In the genomic region with DNA sequence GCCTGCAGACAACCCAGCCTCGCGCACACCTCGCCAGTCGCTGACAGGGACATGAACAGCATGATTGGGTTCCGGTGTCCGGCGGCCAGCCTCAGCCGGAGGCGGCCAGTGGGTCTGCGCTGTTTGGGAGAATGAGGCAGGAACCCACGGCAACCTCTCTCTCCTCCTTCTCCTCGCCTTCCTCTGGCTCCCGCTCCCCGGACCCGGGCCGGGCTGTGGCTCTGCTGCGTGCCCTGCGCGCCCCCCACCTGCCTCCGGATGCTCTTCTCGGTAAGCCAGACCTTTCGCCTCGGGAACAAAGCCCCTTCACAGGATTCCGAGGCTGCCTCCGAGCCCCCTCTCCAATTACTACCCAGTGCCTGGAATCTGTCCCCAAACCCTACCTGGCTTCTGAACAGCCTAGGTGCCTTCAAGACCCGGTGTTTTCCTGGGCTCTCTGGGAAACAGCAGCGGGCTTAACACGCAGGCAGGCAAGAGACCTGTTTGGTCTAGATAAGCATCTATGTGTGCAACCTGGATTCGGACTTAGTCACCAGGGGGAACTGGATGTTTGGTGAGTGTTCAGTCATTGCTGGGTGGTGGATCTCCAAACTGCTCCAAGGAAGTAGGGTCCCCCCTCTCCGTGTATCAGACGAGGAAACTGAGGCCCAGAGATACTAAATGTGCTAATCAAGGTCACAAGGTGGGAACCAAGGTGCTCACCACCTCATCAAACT, we compare ENCODE assay signal across 8 mouse cellular contexts. TPM values are rescaled to one million over a fixed set of nuclear protein-coding genes. Genes with fewer than 3 reads are reported as not detected.
A peak's percentile ranks its signal among the peaks of the same experiment; 100 is the strongest.
DNase-seq lines count a peak whose midpoint lies in the region; ATAC-seq and TF ChIP-seq lines count a peak whose summit lies in the region.
"Had no signal": no experiment of that assay in that cellular context is flagged by ENCODE, and none has a peak within 500 bp of the region (broad histone marks: within the 10 kb centered on the region; RNA-seq: fewer than 3 reads in every experiment).

No protein-coding gene starts in this region.

- H3K9ac ChIP-seq in lung, postnatal 0 days (replicated peaks; ENCODE audit: low read depth) = no peak overlapping the region
- H3K9ac ChIP-seq in embryonic facial prominence, embryonic 15.5 days = peak overlapping the region; percentile 26; the same call in 1 of the 2 replicates
- peak overlapping the region; percentile 57 for H3K9ac ChIP-seq in limb, embryonic 11.5 days (ENCODE audit: low read length)
- H3K9ac ChIP-seq in stomach, embryonic 15.5 days = peak overlapping the region; percentile 21; the same call in 1 of the 2 replicates

- no peak for TF ChIP-seq CTCF in lung, postnatal 0 days (IDR thresholded peaks at IDR 0.05)

- TF ChIP-seq EP300 in lung, postnatal 0 days (IDR thresholded peaks at IDR 0.05) = no peak

- no peak overlapping the region for H3K27ac ChIP-seq in lung, postnatal 0 days (ENCODE audit: low read length)
- no peak overlapping the region for H3K27ac ChIP-seq in embryonic facial prominence, embryonic 15.5 days (replicated peaks)
- no peak overlapping the region for H3K27ac ChIP-seq in limb, embryonic 11.5 days (replicated peaks; ENCODE audit: low read depth, low read length)
- no peak overlapping the region for H3K27ac ChIP-seq in stomach, embryonic 15.5 days

- WGBS in lung, postnatal 0 days = 6% methylated on average over 30 of the region's 31 CpGs
- 4% methylated on average over 31 of the region's 31 CpGs for WGBS in embryonic facial prominence, embryonic 15.5 days
- 2% methylated on average over 31 of the region's 31 CpGs for WGBS in limb, embryonic 11.5 days
- 4% methylated on average over 31 of the region's 31 CpGs for WGBS in stomach, embryonic 15.5 days

- H3K4me2 ChIP-seq in lung, postnatal 0 days (replicated peaks; ENCODE audit: low read depth, low read length) = peak overlapping the region; percentile 76
- peak overlapping the region; percentile 99 for H3K4me2 ChIP-seq in embryonic facial prominence, embryonic 15.5 days (replicated peaks)
- peak overlapping the region; percentile 99 for H3K4me2 ChIP-seq in limb, embryonic 11.5 days (ENCODE audit: low read depth, severe bottlenecking)
- peak overlapping the region; percentile 99 for H3K4me2 ChIP-seq in stomach, embryonic 15.5 days

- no peak for DNase-seq in lung, postnatal 0 days (ENCODE audit: low spot score)
- no peak for DNase-seq in lung, postnatal 4 days
- DNase-seq in limb, embryonic 11.5 days (ENCODE audit: low spot score) = peak; percentile 49
- DNase-seq in adrenal gland, postnatal 10 days = no peak

- no peaks in the 10 kb centered on the region for H3K36me3 ChIP-seq in lung, postnatal 0 days (ENCODE audit: insufficient read depth, low read length)
- H3K36me3 ChIP-seq in embryonic facial prominence, embryonic 15.5 days = no peaks in the 10 kb centered on the region
- H3K36me3 ChIP-seq in limb, embryonic 11.5 days (ENCODE audit: control insufficient read depth, insufficient read depth, low read length) = no peaks in the 10 kb centered on the region
- no peaks in the 10 kb centered on the region for H3K36me3 ChIP-seq in stomach, embryonic 15.5 days

- H3K4me3 ChIP-seq in lung, postnatal 0 days (ENCODE audit: low read depth, low read length) = peak overlapping the region; percentile 38
- peak overlapping the region; percentile 57 for H3K4me3 ChIP-seq in embryonic facial prominence, embryonic 15.5 days (replicated peaks)
- peak overlapping the region; percentile 53 for H3K4me3 ChIP-seq in limb, embryonic 11.5 days (ENCODE audit: low read depth, low read length)
- peak overlapping the region; percentile 57 for H3K4me3 ChIP-seq in stomach, embryonic 15.5 days (replicated peaks)
- H3K4me3 ChIP-seq: megakaryocyte, embryonic 14.5 days had no signal

- H3K4me1 ChIP-seq in lung, postnatal 0 days (ENCODE audit: insufficient read depth, low read depth, low read length) = peaks cover 3% of the 10 kb centered on the region; the same call in 1 of the 2 replicates
- peaks cover 15% of the 10 kb centered on the region for H3K4me1 ChIP-seq in embryonic facial prominence, embryonic 15.5 days
- H3K4me1 ChIP-seq in limb, embryonic 11.5 days (ENCODE audit: control insufficient read depth, insufficient read depth, low read length) = 0 out of 2 replicates have a peak, but pooled peaks cover 2% of the 10 kb centered on the region
- peaks cover 4% of the 10 kb centered on the region for H3K4me1 ChIP-seq in stomach, embryonic 15.5 days

- H3K27me3 ChIP-seq in lung, postnatal 0 days (replicated peaks; ENCODE audit: insufficient read depth, low read length) = peaks cover 28% of the 10 kb centered on the region
- peaks cover 36% of the 10 kb centered on the region for H3K27me3 ChIP-seq in embryonic facial prominence, embryonic 15.5 days
- H3K27me3 ChIP-seq in limb, embryonic 11.5 days (ENCODE audit: control insufficient read depth, insufficient read depth, low read length) = peaks cover 10% of the 10 kb centered on the region; the same call in 1 of the 2 replicates
- H3K27me3 ChIP-seq in stomach, embryonic 15.5 days (replicated peaks) = peaks cover 39% of the 10 kb centered on the region

- no peak for ATAC-seq in lung, postnatal 0 days
- ATAC-seq in embryonic facial prominence, embryonic 15.5 days (ENCODE audit: insufficient number of reproducible peaks, low FRiP score, low TSS enrichment, low read depth) = no peak
- 0 out of 2 replicates have a peak, but pooled peaks have one; percentile 10 for ATAC-seq in limb, embryonic 11.5 days (ENCODE audit: insufficient number of reproducible peaks, low FRiP score, low TSS enrichment, low read depth)
- no peak for ATAC-seq in stomach, embryonic 15.5 days (ENCODE audit: insufficient read depth, low FRiP score, low read depth)
- no peak for ATAC-seq in megakaryocyte, adult 5-6 weeks (ENCODE audit: poor library complexity, severe bottlenecking)

- H3K9me3 ChIP-seq in lung, postnatal 0 days (ENCODE audit: low read length) = no peaks in the 10 kb centered on the region
- H3K9me3 ChIP-seq in embryonic facial prominence, embryonic 15.5 days (replicated peaks) = no peaks in the 10 kb centered on the region
- H3K9me3 ChIP-seq in limb, embryonic 11.5 days (ENCODE audit: control insufficient read depth, low read length) = no peaks in the 10 kb centered on the region
- H3K9me3 ChIP-seq in stomach, embryonic 15.5 days = no peaks in the 10 kb centered on the region

RNA-seq across cellular contexts. Expression of a gene that starts 3.8 kb away (rescaled TPM):
- not detected in 2 replicates for polyA plus RNA-seq in lung, postnatal 0 days (2015; fragmentation: Nextera tagmentation; extraction: Ambion mirVana)
- 0.37 and 0.38 TPM in 2 replicates for polyA plus RNA-seq in embryonic facial prominence, embryonic 15.5 days (2015; fragmentation: Nextera tagmentation; extraction: Ambion mirVana)
- polyA plus RNA-seq in limb, embryonic 11.5 days (2014; fragmentation: Nextera tagmentation; extraction: Ambion mirVana) = 0.20 and 0.27 TPM in 2 replicates
- 0.13 TPM in 2 replicates for polyA plus RNA-seq in stomach, embryonic 15.5 days (2015; fragmentation: Nextera tagmentation; extraction: Ambion mirVana)
- total RNA-seq in megakaryocyte, adult 5-6 weeks (2015) = not detected in 2 replicates
- total RNA-seq in megakaryocyte, adult 5-6 weeks (2017) = not detected in 2 replicates
- total RNA-seq in adrenal gland, postnatal 10 days (2021) = under 1 TPM; 0.21 to 0.57 TPM
